Mouse (Mus musculus) midbrain, embryonic 14.5 days (tissue): ENCODE measurements at regions not wholly inside any gene's neighbourhood (a gene's known extent, or its start where the extent isn't known, plus 50 kb on each side); places are given as distances from the start of the nearest gene placed in this dataset.
A peak's percentile ranks its signal among the peaks of the same experiment; 100 is the strongest.

Experiments used
- ATAC-seq: fragments of 200-750 bp; cut with Nextera tagmentation; 2 replicates; pipeline ENCODE4 v1.8.0; 2017; ENCODE audit warnings: moderate number of reproducible peaks, moderate library complexity; ENCODE audit not compliant: low FRiP score, low TSS enrichment
- DNase-seq: peaks from one replicate; pipeline ENCODE4 v3.0.0-alpha.2; 2015
- H3K27ac ChIP-seq: fragments of 300-500 bp; sonication (generic); replicated peaks from 2 replicates; pipeline ENCODE4 v1.5.1; 2014; ENCODE audit warnings: mild to moderate bottlenecking, low read depth, low read length, moderate library complexity
- H3K27me3 ChIP-seq: fragments of 300-500 bp; sonication (generic); 2 replicates; pipeline ENCODE4 v1.6.1; 2014; ENCODE audit warnings: low read length, control low read depth, mixed read lengths; ENCODE audit not compliant: control insufficient read depth, insufficient read depth
- H3K36me3 ChIP-seq: fragments of 300-500 bp; sonication (generic); 2 replicates; pipeline ENCODE4 v1.6.1; 2014; ENCODE audit warnings: low read length, control low read depth; ENCODE audit not compliant: control insufficient read depth, insufficient read depth
- H3K4me1 ChIP-seq: fragments of 300-500 bp; sonication (generic); 2 replicates; pipeline ENCODE4 v1.6.1; 2014; ENCODE audit warnings: mild to moderate bottlenecking, antibody characterized with exemption, low read length, control low read depth; ENCODE audit not compliant: control insufficient read depth, insufficient read depth
- H3K4me2 ChIP-seq: fragments of 300-500 bp; sonication (generic); 2 replicates; pipeline ENCODE4 v1.6.1; 2014; ENCODE audit warnings: mild to moderate bottlenecking, low read length, moderate library complexity
- H3K4me3 ChIP-seq: fragments of 300-500 bp; sonication (generic); replicated peaks from 2 replicates; pipeline ENCODE4 v1.5.1; 2014; ENCODE audit warnings: low read depth, low read length
- H3K9ac ChIP-seq: fragments of 300-500 bp; sonication (generic); replicated peaks from 2 replicates; pipeline ENCODE4 v1.6.1; 2014; ENCODE audit warnings: mild to moderate bottlenecking, low read length, moderate library complexity
- H3K9me3 ChIP-seq: fragments of 300-500 bp; sonication (generic); 2 replicates; pipeline ENCODE4 v1.6.1; 2016; ENCODE audit warnings: low read length, control low read depth, mixed read lengths; ENCODE audit not compliant: control insufficient read depth
- WGBS: fragments of 180-500 bp; shearing (Covaris S2); extraction: QIAGEN DNeasy Blood & Tissue Kit; methylation state at CpG from one replicate; pipeline ENCODE4 v1.1.7; 2014; 5-methylcytosine and 5-hydroxymethylcytosine counted together

GRCm38 (mm10) chr8:97564655-97565054 is 1676.3 kb upstream of the Got2 start:
- no peaks in the 10 kb centered on the region for H3K4me1 ChIP-seq
- DNase-seq (peak; percentile 24), ATAC-seq (no peak)
- H3K9ac ChIP-seq, result no peak overlapping the region
- H3K36me3 ChIP-seq, result no peaks in the 10 kb centered on the region
- WGBS, result 62% methylated on average over 3 of the region's 3 CpGs
- no peaks in the 10 kb centered on the region for H3K27me3 ChIP-seq
- H3K4me3 ChIP-seq, result no peak overlapping the region
- no peak overlapping the region for H3K27ac ChIP-seq
- no peak overlapping the region for H3K4me2 ChIP-seq
- no peaks in the 10 kb centered on the region for H3K9me3 ChIP-seq

- Histone ChIP-seq H3K27me3 (no peaks in the 10 kb centered on the region), H3K9me3 (no peaks in the 10 kb centered on the region), H3K27ac (no peak overlapping the region), H3K4me3 (no peak overlapping the region), H3K4me2 (no peak overlapping the region), H3K36me3 (no peaks in the 10 kb centered on the region), H3K4me1 (0 out of 2 replicates have a peak, but pooled peaks cover 6% of the 10 kb centered on the region), H3K9ac (no peak overlapping the region)
- DNase-seq, result peak; percentile 36
- 23% methylated on average over 4 of the region's 4 CpGs for WGBS
- ATAC-seq, result no peak
Observed at GRCm38 (mm10) chr8:97543881-97544280, 1655.5 kb upstream of the Got2 start.

GRCm38 (mm10) chr8:97533066-97533643 is 1644.8 kb upstream of the Got2 start:
- Histone ChIP-seq H3K9ac (no peak overlapping the region), H3K27ac (no peak overlapping the region), H3K36me3 (no peaks in the 10 kb centered on the region), H3K4me2 (no peak overlapping the region), H3K4me1 (no peaks in the 10 kb centered on the region), H3K27me3 (no peaks in the 10 kb centered on the region), H3K9me3 (no peaks in the 10 kb centered on the region), H3K4me3 (no peak overlapping the region)
- ATAC-seq, result no peak
- no peak for DNase-seq
- WGBS, result 21% methylated on average over 2 of the region's 2 CpGs
